Mouse (Mus musculus): Measurements from ENCODE around the gene Enpp3. TPM values are rescaled to one million over a fixed set of nuclear protein-coding genes. Genes with fewer than 3 reads are reported as not detected.
"Not testable (repeated sequence)": the region's sequence is repeated elsewhere in the genome, so short reads cannot be mapped to it uniquely, and the experiment has no call there.

The Enpp3 gene
- polyA plus RNA-seq, 1 experiment, result not detected

- Histone ChIP-seq H3K4me3 (ENCODE audit: insufficient read depth, low read depth, low read length) (no peak overlapping the region), H3K27ac (ENCODE audit: insufficient read depth, low read depth, low read length) (no peak overlapping the region), H3K4me1 (ENCODE audit: control insufficient read depth, insufficient read depth, low read length) (no peaks in the 10 kb centered on the region)
- WGBS, result 93% methylated on average over 10 of the region's 10 CpGs
- no peak for TF ChIP-seq CTCF (IDR thresholded peaks at IDR 0.05; ENCODE audit: insufficient read depth, low read depth, low read length)
- TF ChIP-seq POLR2A (IDR thresholded peaks at IDR 0.05; ENCODE audit: insufficient read depth, low read depth, low read length), result no peak
These were observed 36.7 kb downstream of the Enpp3 start for GRCm38 (mm10) chr10:24805876-24806275.

GRCm38 (mm10) chr10:24805173-24805572, 37.5 kb downstream of the Enpp3 start:
- no peaks in the 10 kb centered on the region for H3K4me1 ChIP-seq (ENCODE audit: control insufficient read depth, insufficient read depth, low read length)
- H3K4me3 ChIP-seq (ENCODE audit: insufficient read depth, low read depth, low read length), result no peak overlapping the region
- WGBS, result 85% methylated on average over 2 of the region's 2 CpGs
- H3K27ac ChIP-seq (ENCODE audit: insufficient read depth, low read depth, low read length), result no peak overlapping the region
- no peak for TF ChIP-seq CTCF (IDR thresholded peaks at IDR 0.05; ENCODE audit: insufficient read depth, low read depth, low read length)

- H3K4me1 ChIP-seq (ENCODE audit: control insufficient read depth, insufficient read depth, low read length); H3K27ac ChIP-seq (ENCODE audit: insufficient read depth, low read depth, low read length); H3K4me3 ChIP-seq (ENCODE audit: insufficient read depth, low read depth, low read length): not testable (repeated sequence)
- WGBS, result 91% methylated on average over 2 of the region's 2 CpGs
These were observed 39.8 kb downstream of the Enpp3 start for GRCm38 (mm10) chr10:24802742-24803244.

- Histone ChIP-seq H3K4me3 (ENCODE audit: insufficient read depth, low read depth, low read length) (no peak overlapping the region), H3K27ac (ENCODE audit: insufficient read depth, low read depth, low read length) (no peak overlapping the region), H3K4me1 (ENCODE audit: control insufficient read depth, insufficient read depth, low read length) (no peaks in the 10 kb centered on the region)
- TF ChIP-seq POLR2A (IDR thresholded peaks at IDR 0.05; ENCODE audit: insufficient read depth, low read depth, low read length) (no peak), CTCF (IDR thresholded peaks at IDR 0.05; ENCODE audit: insufficient read depth, low read depth, low read length) (no peak)
- WGBS, result 81% methylated on average over 2 of the region's 2 CpGs
These were observed 40.8 kb downstream of the Enpp3 start for GRCm38 (mm10) chr10:24801796-24802195.

- TF ChIP-seq CTCF (IDR thresholded peaks at IDR 0.05; ENCODE audit: insufficient read depth, low read depth, low read length), result no peak
- TF ChIP-seq POLR2A (IDR thresholded peaks at IDR 0.05; ENCODE audit: insufficient read depth, low read depth, low read length), result no peak
- no peak overlapping the region for H3K4me3 ChIP-seq (ENCODE audit: insufficient read depth, low read depth, low read length)
- H3K27ac ChIP-seq (ENCODE audit: insufficient read depth, low read depth, low read length), result no peak overlapping the region
- WGBS, result 30% methylated on average over 5 of the region's 5 CpGs
- H3K4me1 ChIP-seq (ENCODE audit: control insufficient read depth, insufficient read depth, low read length), result no peaks in the 10 kb centered on the region
These were observed 45.4 kb downstream of the Enpp3 start for GRCm38 (mm10) chr10:24797246-24797645.

- no peak overlapping the region for H3K4me3 ChIP-seq (ENCODE audit: insufficient read depth, low read depth, low read length)
- H3K4me1 ChIP-seq (ENCODE audit: control insufficient read depth, insufficient read depth, low read length), result no peaks in the 10 kb centered on the region
- TF ChIP-seq POLR2A (IDR thresholded peaks at IDR 0.05; ENCODE audit: insufficient read depth, low read depth, low read length) (no peak), CTCF (IDR thresholded peaks at IDR 0.05; ENCODE audit: insufficient read depth, low read depth, low read length) (no peak)
- no peak overlapping the region for H3K27ac ChIP-seq (ENCODE audit: insufficient read depth, low read depth, low read length)
- 96% methylated on average over 7 of the region's 7 CpGs for WGBS
These were observed 49.9 kb downstream of the Enpp3 start for GRCm38 (mm10) chr10:24792756-24793155.

GRCm38 (mm10) chr10:24789747-24790545, 52.7 kb downstream of the Enpp3 start:
- Histone ChIP-seq H3K4me3 (ENCODE audit: insufficient read depth, low read depth, low read length) (no peak overlapping the region), H3K27ac (ENCODE audit: insufficient read depth, low read depth, low read length) (no peak overlapping the region), H3K4me1 (ENCODE audit: control insufficient read depth, insufficient read depth, low read length) (no peaks in the 10 kb centered on the region)
- TF ChIP-seq POLR2A (IDR thresholded peaks at IDR 0.05; ENCODE audit: insufficient read depth, low read depth, low read length) (no peak), CTCF (IDR thresholded peaks at IDR 0.05; ENCODE audit: insufficient read depth, low read depth, low read length) (peak; percentile 50; the same call in 1 of the 2 replicates)
- WGBS, result 77% methylated on average over 11 of the region's 11 CpGs

- H3K4me1 ChIP-seq (ENCODE audit: control insufficient read depth, insufficient read depth, low read length), result peaks cover 5% of the 10 kb centered on the region
- H3K4me3 ChIP-seq (ENCODE audit: insufficient read depth, low read depth, low read length), result no peak overlapping the region
- TF ChIP-seq CTCF (IDR thresholded peaks at IDR 0.05; ENCODE audit: insufficient read depth, low read depth, low read length), result no peak
- TF ChIP-seq POLR2A (IDR thresholded peaks at IDR 0.05; ENCODE audit: insufficient read depth, low read depth, low read length), result no peak
- WGBS, result 97% methylated on average over 4 of the region's 4 CpGs
- H3K27ac ChIP-seq (ENCODE audit: insufficient read depth, low read depth, low read length), result no peak overlapping the region
These were observed 57.3 kb downstream of the Enpp3 start for GRCm38 (mm10) chr10:24785345-24785744.

GRCm38 (mm10) chr10:24784624-24785276, 57.9 kb downstream of the Enpp3 start:
- Histone ChIP-seq H3K27ac (ENCODE audit: insufficient read depth, low read depth, low read length) (no peak overlapping the region), H3K4me3 (ENCODE audit: insufficient read depth, low read depth, low read length) (no peak overlapping the region), H3K4me1 (ENCODE audit: control insufficient read depth, insufficient read depth, low read length) (peaks cover 5% of the 10 kb centered on the region)
- 97% methylated on average over 9 of the region's 9 CpGs for WGBS
- TF ChIP-seq CTCF (IDR thresholded peaks at IDR 0.05; ENCODE audit: insufficient read depth, low read depth, low read length), result no peak
- no peak for TF ChIP-seq POLR2A (IDR thresholded peaks at IDR 0.05; ENCODE audit: insufficient read depth, low read depth, low read length)

Measured in olfactory bulb, adult 2 months (tissue).